Mouse (Mus musculus) megakaryocyte progenitor cell, adult 5-6 weeks (primary cell): Measurements from ENCODE around the gene Apba2. TPM values are rescaled to one million over a fixed set of nuclear protein-coding genes. Genes with fewer than 3 reads are reported as not detected.

Experiments used
- ATAC-seq: replicated peaks from 2 replicates; pipeline ENCODE4 v1.8.0; 2016; ENCODE audit warnings: mild to moderate bottlenecking, moderate TSS enrichment, inconsistent platforms; ENCODE audit not compliant: poor library complexity
- total RNA-seq, 2 experiments: library from RNA; stranded (forward) in 1 of 2; stranded (reverse) in 1 of 2; fragments of 157-497, 149-512 nt in 1 of 2; fragments of 200-1000 nt in 1 of 2; gene quantifications; 2 replicates each; pipeline versions ENCODE4 v1.2.3 to v1.2.4; 2015 to 2017

The Apba2 gene
- total RNA-seq, 2 experiments from 2014 or later, result not detected

GRCm38 (mm10) chr7:64709520-64710262, 208.2 kb downstream of the Apba2 start:
- ATAC-seq, result no peak

GRCm38 (mm10) chr7:64716286-64716685, 214.8 kb downstream of the Apba2 start:
- ATAC-seq, result no peak

- no peak for ATAC-seq
Measured at GRCm38 (mm10) chr7:64723313-64723712, 221.8 kb downstream of the Apba2 start.

- ATAC-seq, result no peak
Measured at GRCm38 (mm10) chr7:64724409-64724808, 222.9 kb downstream of the Apba2 start.

- ATAC-seq, result no peak
Measured at GRCm38 (mm10) chr7:64725967-64726695, 224.6 kb downstream of the Apba2 start.

DNA sequence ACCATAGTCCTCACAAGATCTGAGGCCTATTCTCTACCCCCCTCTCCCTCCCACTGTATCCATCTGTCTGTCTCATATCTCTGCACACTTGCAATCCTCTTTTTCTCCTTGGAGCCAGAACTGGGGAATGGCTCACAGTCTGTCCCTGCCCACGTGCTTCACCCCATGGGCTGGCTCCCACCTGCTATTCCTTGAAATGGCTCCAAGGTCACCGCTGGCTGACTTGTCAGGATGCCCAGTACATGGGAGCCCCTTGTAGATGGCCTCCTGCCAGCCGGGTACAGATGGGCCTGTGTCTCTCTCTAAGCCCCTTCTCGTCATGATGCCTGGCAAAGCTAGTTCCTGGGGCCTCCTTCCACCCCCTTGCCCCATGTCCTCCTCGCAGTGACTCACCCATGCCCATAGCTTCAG, 226.7 kb downstream of the Apba2 start:
- no peak for ATAC-seq

DNA sequence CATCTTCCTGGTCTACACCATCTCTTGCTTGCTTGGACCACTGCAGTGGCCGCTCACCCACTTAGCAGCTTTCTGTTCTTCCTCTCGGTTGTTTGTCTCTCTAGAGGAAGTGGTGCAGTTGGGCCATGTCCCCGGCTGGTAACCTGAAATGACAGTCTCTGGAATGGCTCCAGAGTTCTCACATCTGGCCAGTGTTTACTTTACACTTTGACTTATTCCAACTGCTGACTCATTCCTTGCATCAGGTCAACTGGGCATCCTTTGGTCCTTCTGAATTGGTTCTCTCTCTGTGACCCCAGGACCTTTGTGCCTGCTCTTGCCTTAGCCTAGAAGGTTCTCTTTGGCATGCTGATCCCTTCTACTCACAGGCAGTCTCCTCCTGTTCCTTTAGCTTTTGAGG, 227.3 kb downstream of the Apba2 start:
- ATAC-seq, result no peak

DNA sequence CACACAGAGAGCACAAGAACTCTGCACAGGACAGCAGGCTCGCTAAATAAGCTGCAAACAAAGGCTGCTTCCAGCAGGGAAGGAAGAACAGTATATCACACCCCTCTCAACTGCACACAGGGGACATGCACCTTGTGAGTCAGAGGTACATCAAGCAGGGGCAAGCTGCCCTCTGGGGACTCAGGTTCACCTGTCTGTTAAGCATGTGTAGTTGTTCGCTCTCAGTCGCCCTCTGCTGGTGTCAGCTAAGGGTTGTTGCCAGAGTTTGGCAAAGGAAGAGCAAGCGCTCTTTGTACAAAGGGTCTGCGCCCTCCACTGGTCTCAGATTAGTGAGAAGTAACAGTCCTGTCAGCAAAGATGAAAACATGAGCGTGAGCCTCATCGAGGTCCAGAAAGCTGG, 228.3 kb downstream of the Apba2 start:
- ATAC-seq, result peak; percentile 43; the same call in 1 of the 2 replicates

DNA sequence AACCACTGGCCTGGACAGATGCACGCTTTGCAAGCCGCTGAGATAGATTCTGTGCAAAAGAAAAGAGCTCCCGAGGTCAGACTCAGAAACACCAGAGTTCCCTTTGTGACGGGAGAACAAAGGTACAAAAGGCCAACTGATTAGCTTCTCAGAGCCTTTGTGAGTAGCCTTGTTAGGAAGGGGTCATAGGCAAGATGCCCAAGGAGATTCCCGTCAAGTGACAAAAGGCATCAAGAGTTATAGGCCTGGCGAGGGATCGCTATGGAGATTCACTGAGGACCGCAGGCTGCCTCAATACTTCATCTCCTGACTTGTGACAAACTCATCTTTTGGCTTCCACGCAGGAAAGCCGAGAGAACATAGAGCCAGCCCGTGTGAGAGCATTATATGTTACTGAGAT, 237.6 kb downstream of the Apba2 start:
- no peak for ATAC-seq

GRCm38 (mm10) chr7:64741333-64742307, 240.1 kb downstream of the Apba2 start:
- peak; percentile 88 for ATAC-seq

DNA sequence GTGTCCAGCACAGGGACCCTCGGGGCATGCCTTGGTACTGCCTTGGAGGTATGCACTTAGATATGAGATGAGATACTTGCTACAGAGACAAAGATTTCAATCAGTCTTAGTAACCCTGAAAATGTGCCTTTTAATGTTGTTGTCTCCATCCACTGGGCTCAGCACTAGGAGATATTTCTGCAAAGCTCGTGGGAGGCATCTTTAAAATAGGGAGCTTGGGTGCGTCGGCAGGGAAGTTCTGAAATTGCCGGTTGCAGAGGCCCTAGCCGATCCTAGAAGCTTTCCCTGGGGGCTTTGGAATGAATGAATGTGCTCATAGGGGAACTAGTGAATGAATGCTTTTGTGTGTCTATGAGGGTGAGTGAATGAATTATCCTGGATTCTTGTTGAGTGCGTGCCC, 242.1 kb downstream of the Apba2 start:
- no peak for ATAC-seq

DNA sequence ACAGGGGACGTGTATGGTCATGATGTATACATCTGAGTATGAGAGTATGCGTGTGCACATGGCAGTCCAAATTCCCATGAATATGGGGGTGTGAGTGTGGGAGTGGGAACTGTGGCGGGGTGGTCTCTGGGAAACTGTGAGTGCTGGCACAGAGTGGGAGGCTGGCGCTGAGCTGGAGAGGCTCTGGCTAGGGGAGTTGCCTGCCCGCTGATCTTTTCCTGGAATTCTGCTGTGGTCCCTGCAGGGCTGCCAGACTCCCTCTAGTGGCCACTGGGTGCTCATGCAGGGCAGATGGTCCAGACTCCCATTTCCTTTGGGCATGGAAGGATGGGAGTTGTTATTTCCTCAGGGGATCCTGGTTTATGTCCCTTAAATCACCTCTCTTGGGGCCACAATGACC, 250.0 kb downstream of the Apba2 start:
- ATAC-seq, result peak; percentile 70

GRCm38 (mm10) chr7:64752133-64752532, 250.6 kb downstream of the Apba2 start:
- ATAC-seq, result no peak

DNA sequence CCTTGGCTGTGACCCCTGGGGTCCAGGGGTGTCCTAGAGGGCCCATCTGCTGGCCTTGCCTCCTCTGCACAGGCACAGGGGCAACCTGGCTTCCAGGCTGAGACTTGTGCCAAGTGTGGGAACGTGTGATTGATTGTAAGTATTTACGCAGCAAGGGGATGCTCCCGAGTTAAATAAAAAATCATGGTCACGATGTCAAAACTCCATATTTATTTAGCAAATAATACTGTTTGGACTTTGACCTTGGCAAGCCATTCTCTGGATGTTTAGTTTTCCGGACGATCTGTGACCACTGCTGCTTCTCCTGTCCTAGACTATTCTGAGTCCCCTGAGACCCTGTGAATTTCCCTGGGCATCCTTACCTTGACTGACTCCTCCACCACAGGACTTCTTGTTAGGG, 252.2 kb downstream of the Apba2 start:
- ATAC-seq, result no peak

DNA sequence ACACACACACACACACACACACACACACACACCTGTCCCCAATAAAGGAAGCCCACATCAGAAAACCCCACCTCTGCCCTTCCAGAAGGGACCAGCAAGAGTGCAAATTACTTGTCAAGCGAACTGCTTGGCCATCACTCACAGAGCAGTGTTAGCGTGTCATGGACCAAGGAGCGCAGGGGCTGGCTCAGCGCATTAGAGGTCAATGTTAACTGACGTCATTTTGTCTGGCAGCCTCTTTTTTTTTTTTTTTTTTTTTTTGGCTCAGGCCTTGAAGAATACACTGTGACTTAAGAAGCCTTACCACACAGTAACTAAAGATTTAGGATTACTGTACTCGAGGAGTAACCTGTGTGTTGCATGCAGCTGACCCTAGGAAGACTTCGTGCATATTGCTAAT, 252.7 kb downstream of the Apba2 start:
- ATAC-seq, result no peak

DNA sequence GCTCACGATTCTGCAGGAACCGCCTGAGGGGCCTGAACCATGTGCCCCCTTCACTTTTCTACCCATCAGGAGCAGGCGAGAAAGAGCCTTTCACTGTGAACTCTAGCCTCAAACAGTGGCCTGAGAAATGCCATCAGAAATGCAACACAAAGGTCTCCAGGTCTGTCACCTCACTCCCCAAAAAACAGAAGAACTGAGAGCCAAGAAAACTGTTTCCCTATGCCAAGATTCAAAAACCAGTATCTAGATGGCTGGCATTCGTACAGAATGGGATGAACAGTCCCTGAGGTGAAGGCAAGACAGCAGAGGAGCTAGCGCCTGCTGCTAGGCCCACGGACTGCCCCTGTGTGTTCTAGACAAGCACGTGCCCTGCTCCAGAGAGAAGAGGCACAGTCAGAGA, 253.6 kb downstream of the Apba2 start:
- no peak for ATAC-seq

- ATAC-seq, result no peak
Measured at GRCm38 (mm10) chr7:64765595-64765994, 264.1 kb downstream of the Apba2 start.

DNA sequence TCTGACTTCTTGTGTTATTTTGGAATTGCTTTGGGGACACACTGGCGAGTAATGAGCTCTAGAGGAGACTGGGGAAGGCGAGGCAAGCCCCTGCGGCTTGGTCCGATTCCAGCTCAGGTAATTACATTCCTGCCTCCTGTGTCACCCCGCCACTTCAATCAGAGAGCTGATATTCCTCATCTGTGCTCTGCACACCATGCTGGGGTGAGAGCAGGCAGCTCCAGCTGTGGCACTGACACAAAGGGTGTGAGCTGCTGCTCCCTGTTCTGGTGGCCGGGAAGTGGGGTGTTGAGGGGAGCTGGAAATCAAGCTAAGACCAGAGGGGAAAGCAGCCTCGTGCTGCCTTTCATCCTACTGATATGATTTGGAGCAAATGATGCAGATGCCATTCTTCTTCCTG, 268.3 kb downstream of the Apba2 start:
- no peak for ATAC-seq

DNA sequence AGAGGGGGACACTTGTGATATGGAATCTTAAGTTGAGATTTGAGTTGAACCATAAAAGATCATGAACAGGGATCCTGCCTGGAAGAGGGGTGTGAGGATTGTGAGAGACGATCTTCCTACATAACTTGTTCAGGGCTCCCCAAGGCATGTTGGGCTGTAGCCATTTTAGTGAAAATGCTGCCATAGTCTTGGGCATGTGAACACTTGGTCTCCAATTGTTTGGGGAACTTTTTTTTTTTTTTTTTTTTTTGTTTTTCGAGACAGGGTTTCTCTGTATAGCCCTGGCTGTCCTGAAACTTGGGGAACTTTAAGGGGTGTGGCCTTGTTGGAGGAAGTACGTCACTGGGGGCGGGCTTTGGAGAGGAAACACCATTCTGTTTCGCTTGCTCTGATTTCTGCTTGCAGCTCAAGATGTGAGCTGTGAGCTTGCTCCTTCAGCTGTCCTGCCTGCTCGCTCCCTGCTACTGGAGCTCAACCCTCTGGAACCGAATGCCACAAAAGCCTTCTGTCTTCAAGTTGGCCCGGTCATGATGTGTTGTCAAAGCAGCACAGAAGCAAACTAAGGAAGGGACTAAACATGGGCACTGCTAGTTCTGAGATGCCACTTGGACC, 269.4 kb downstream of the Apba2 start:
- no peak for ATAC-seq

- no peak for ATAC-seq
Measured at GRCm38 (mm10) chr7:64773465-64773864, 272.0 kb downstream of the Apba2 start.
